Mouse (Mus musculus) heart, embryonic 10.5 days (tissue): ENCODE measurements around the gene Pabpc4. TPM values are rescaled to one million over a fixed set of nuclear protein-coding genes. Genes with fewer than 3 reads are reported as not detected.
"Not testable (repeated sequence)": the region's sequence is repeated elsewhere in the genome, so short reads cannot be mapped to it uniquely, and the experiment has no call there.

Source experiments
- DNase-seq: peaks from one replicate; pipeline ENCODE4 v3.0.0-alpha.2; 2017; ENCODE audit warnings: low spot score
- H3K27ac ChIP-seq: fragments of 300-500 bp; sonication (generic); 2 replicates; pipeline ENCODE4 v1.5.1; 2016; ENCODE audit warnings: mild to moderate bottlenecking
- H3K27me3 ChIP-seq: fragments of 300-500 bp; sonication (generic); 2 replicates; pipeline ENCODE4 v1.6.1; 2016; ENCODE audit warnings: mild to moderate bottlenecking; ENCODE audit not compliant: poor library complexity, insufficient read depth, severe bottlenecking
- H3K36me3 ChIP-seq: fragments of 300-500 bp; sonication (generic); 2 replicates; pipeline ENCODE4 v1.6.1; 2016; ENCODE audit warnings: mild to moderate bottlenecking, moderate library complexity
- H3K4me1 ChIP-seq: fragments of 300-500 bp; sonication (generic); 2 replicates; pipeline ENCODE4 v1.6.1; 2016; ENCODE audit warnings: mild to moderate bottlenecking
- H3K4me3 ChIP-seq: fragments of 300-500 bp; sonication (generic); 2 replicates; pipeline ENCODE4 v1.5.1; 2016; ENCODE audit warnings: mild to moderate bottlenecking, moderate library complexity
- H3K9me3 ChIP-seq: fragments of 300-500 bp; sonication (generic); 2 replicates; pipeline ENCODE4 v1.6.1; 2016; ENCODE audit warnings: mild to moderate bottlenecking, moderate library complexity
- WGBS: fragments of 180-500 bp; shearing (Covaris S2); methylation state at CpG from one replicate; pipeline ENCODE4 v1.1.7; 2016; 5-methylcytosine and 5-hydroxymethylcytosine counted together
- polyA plus RNA-seq: library from polyadenylated mRNA; unstranded; fragments of >200 nt; fragmentation: Nextera tagmentation; extraction: Ambion mirVana; gene quantifications from 2 replicates; pipeline ENCODE4 v1.2.1, GENCODE M21; 2016

The Pabpc4 gene
- polyA plus RNA-seq, 1 experiment from 2014 or later = 73.3 TPM

DNA sequence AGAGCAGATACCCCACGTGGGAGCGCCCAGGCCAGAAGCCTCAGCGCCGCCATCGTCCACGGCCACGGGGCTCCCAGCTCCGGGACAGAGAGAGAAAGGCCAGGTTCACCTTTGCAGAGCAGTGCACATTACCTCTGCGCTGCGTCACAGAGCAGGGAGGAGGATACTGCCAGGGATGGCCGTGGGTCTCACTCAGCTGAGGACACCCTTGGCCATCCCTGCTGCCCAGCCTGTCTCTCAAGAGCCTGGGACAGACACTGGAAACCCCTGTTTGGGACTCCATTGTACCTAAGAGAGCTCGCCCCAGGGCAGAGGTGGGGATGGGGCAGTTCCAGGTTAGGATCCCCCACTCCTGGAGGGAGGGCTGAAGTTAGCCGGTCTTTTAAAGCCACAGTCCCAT is 61.4 kb downstream of the Pabpc4 start, which contains the start of gene Oxct2a:
Gene Oxct2a (minus strand): TSS at position 101 of the 400 bp plus-strand sequence.
- WGBS = 12% methylated on average over 13 of the region's 13 CpGs
- Histone ChIP-seq H3K36me3 (no peaks in the 10 kb centered on the region), H3K9me3 (no peaks in the 10 kb centered on the region), H3K4me1 (peaks cover 15% of the 10 kb centered on the region; the same call in 1 of the 2 replicates), H3K27me3 (peaks cover 42% of the 10 kb centered on the region), H3K27ac (no peak within 1 kb of the TSS), H3K4me3 (peak within 1 kb of the TSS; percentile 47)
- DNase-seq = no peak

DNA sequence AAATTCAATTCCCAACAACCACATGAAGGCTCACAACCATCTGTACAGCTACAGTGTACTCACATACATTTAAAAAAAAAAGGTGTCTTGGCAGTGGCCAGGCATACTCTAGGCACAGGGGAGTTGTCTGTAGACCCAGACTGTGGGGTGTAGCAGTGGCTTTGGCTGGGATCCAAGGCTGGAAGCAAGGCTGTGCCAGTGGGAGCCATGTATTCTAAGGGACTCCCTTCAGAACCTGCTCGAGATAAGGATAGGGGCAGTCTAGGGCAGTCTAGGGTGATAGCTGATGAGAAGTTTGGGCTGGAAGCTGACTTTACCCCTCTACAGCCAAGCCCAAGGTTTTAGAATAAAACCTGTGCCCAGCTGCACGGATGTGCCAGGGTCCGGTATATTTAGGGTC is 63.9 kb downstream of the Pabpc4 start:
- Histone ChIP-seq H3K4me1 (peaks cover 7% of the 10 kb centered on the region; the same call in 1 of the 2 replicates), H3K36me3 (no peaks in the 10 kb centered on the region), H3K27ac (no peak overlapping the region), H3K4me3 (no peak overlapping the region), H3K9me3 (no peaks in the 10 kb centered on the region), H3K27me3 (peaks cover 42% of the 10 kb centered on the region)
- DNase-seq = no peak
- 72% methylated on average over 3 of the region's 3 CpGs for WGBS

DNA sequence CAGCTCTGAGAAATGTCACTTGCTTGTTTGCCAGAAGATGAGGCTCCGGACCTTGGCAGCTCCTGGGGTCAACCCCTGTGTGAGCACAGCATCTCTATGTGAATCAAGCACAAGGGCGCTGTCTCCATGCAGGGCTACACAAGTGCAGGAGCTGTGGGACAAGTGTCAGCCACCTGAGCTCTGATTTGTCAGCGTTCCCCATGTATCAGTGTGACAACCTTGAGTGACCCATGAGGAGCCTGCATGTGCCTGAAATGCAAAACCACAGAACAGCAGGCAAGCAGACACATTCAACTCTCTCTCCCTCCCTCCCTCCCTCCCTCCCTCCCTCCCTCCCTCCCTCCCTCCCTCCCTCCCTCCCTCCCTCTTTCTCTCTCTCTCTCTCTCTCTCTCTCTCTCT is 65.5 kb downstream of the Pabpc4 start:
- H3K4me1 ChIP-seq = peaks cover 7% of the 10 kb centered on the region; the same call in 1 of the 2 replicates
- H3K4me3 ChIP-seq = no peak overlapping the region
- whole genome bisulfite sequencing = 43% methylated on average over 3 of the region's 3 CpGs
- H3K9me3 ChIP-seq = no peaks in the 10 kb centered on the region
- H3K27me3 ChIP-seq = peaks cover 29% of the 10 kb centered on the region
- H3K27ac ChIP-seq = no peak overlapping the region
- DNase-seq = no peak
- no peaks in the 10 kb centered on the region for H3K36me3 ChIP-seq

DNA sequence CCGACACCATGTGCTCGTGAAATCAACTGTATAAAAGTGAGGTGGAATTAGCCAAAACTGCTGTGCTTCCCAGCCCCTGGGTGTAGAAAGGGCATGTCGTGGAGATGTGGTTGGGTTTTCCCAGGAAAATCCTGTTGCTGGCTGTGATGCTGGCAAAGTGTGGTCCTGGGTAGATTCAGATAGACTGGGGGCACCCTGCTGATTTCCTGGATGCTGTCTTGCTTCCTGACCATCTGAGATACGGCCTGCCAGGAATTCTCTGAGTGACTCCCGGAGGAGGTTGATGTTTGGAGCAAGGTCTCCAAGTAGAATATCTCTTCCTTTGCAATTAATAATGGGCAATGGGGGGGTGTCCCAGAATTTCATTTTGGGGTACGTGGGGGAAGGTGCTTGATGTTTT is 66.8 kb downstream of the Pabpc4 start:
- no peaks in the 10 kb centered on the region for H3K4me1 ChIP-seq
- peaks cover 17% of the 10 kb centered on the region for H3K27me3 ChIP-seq
- WGBS = 59% methylated on average over 6 of the region's 6 CpGs
- H3K4me3 ChIP-seq = no peak overlapping the region
- H3K27ac ChIP-seq = no peak overlapping the region
- no peaks in the 10 kb centered on the region for H3K36me3 ChIP-seq
- H3K9me3 ChIP-seq = no peaks in the 10 kb centered on the region
- DNase-seq = no peak

DNA sequence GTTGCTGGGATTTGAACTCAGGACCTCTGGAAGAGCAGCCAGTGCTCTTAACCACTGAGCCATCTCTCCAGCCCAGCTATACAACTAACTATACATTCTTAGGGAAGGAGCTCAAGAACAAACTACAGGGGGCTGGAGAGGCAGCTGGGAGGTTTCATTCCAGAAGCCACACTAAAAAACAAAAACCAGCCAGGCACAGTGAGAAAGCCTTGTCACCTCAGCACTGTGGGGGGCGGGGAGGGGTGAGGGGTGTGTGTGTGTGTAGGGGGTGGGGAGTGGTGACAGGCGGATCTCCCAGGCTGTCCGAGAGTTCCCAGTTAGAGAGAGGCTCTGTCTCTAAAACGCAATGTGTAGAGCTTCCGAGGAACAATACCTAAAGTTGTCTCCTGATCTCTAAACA is 69.2 kb downstream of the Pabpc4 start:
- H3K36me3 ChIP-seq = no peaks in the 10 kb centered on the region
- H3K27me3 ChIP-seq = peaks cover 3% of the 10 kb centered on the region; the same call in 1 of the 2 replicates
- no peak overlapping the region for H3K27ac ChIP-seq
- no peaks in the 10 kb centered on the region for H3K4me1 ChIP-seq
- WGBS = 58% methylated on average over 5 of the region's 5 CpGs
- no peaks in the 10 kb centered on the region for H3K9me3 ChIP-seq
- DNase-seq = no peak
- no peak overlapping the region for H3K4me3 ChIP-seq

DNA sequence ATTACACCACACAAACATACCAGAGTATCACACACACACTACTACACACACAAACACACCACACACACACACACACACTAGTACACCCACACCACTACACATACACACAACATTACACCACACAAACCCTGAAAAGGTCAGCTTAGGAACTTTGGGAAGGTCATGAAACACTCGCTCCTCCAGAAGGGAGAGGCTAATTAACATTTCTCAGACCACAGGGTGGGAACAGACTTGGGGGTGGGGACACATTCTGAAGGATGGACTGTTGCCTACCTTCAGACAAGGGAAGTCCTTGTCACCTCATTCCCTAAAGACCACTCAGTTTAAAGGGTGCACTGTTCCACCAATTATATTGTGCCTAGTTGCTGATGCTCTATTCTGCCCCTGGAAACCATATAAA is 69.8 kb downstream of the Pabpc4 start:
- 88% methylated on average over 1 of the region's 1 CpGs for WGBS
- not testable (repeated sequence) for H3K4me1 ChIP-seq

DNA sequence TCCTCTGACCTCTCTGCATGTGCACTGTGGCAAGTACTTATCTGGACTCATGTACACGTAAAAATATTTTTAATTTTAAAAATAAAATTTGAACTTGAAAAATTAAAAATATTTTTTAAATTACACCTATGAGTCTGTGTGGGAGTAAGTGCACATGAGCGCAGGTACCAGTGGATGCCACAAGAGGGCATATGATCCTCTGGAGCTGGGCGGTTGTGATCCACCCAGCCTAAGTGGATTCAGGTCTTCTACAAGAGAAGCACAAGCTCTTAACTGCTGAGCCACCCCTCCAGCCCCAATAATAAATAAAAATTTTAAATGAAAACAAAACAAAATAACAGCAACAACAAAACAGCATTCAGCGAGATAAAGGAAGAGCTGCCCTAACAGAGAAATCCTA is 71.0 kb downstream of the Pabpc4 start:
- no peak for DNase-seq
- no peaks in the 10 kb centered on the region for H3K4me1 ChIP-seq
- 92% methylated on average over 4 of the region's 4 CpGs for WGBS
- H3K36me3 ChIP-seq = no peaks in the 10 kb centered on the region
- H3K9me3 ChIP-seq = no peaks in the 10 kb centered on the region
- H3K27ac ChIP-seq = no peak overlapping the region
- H3K4me3 ChIP-seq = no peak overlapping the region
- H3K27me3 ChIP-seq = peaks cover 1% of the 10 kb centered on the region

More for the DNA sequence above, 69.8 kb downstream of the Pabpc4 start:
- not testable (repeated sequence) for H3K27ac ChIP-seq, H3K9me3 ChIP-seq, H3K4me3 ChIP-seq, DNase-seq, H3K27me3 ChIP-seq, H3K36me3 ChIP-seq

DNA sequence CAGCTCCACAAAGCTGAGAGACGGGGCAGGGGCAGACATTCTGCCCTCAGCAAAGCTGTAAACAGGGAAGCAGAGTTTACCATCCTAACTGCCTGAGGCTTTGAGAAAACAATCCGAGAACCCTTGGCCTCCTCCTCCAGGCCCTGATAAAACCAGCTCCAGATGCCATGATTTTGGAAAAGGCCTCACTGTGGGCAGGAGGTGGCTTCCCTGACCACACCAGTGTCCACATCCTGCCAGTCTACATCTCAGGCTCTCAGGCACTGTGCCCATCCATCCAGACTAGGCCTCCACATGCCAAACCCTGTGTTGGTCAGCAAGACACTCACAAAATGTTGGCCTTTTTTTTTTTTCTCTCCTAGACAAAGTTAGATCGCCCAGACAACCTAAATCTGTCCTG is 72.0 kb downstream of the Pabpc4 start:
- WGBS = 66% methylated on average over 3 of the region's 3 CpGs
- H3K27ac ChIP-seq = no peak overlapping the region
- H3K27me3 ChIP-seq = peaks cover 11% of the 10 kb centered on the region
- no peak for DNase-seq
- H3K36me3 ChIP-seq = no peaks in the 10 kb centered on the region
- no peaks in the 10 kb centered on the region for H3K4me1 ChIP-seq
- H3K9me3 ChIP-seq = no peaks in the 10 kb centered on the region
- H3K4me3 ChIP-seq = no peak overlapping the region

DNA sequence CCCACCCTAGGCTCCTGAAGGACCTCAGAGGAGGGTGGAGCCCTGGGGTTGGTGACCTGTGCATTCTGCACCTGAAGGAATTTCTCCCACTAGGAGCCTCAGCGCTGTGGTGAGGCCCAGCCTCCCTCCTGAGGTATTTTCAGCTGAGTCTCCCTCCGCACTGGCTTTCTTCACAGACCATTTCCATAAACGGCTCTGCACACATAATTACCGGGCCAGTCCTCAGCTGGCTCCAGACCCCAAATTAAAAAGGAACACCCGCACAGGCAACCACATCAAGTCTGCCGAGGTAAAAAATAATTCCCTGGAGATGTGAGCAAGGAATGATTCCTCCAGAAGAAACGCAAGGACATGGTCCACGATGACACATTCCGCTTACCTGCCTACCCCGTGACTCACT is 73.1 kb downstream of the Pabpc4 start:
- not testable (repeated sequence) for H3K4me1 ChIP-seq, H3K9me3 ChIP-seq, H3K36me3 ChIP-seq, H3K4me3 ChIP-seq, DNase-seq, H3K27ac ChIP-seq
- WGBS = 77% methylated on average over 10 of the region's 10 CpGs
- peaks cover 22% of the 10 kb centered on the region for H3K27me3 ChIP-seq

DNA sequence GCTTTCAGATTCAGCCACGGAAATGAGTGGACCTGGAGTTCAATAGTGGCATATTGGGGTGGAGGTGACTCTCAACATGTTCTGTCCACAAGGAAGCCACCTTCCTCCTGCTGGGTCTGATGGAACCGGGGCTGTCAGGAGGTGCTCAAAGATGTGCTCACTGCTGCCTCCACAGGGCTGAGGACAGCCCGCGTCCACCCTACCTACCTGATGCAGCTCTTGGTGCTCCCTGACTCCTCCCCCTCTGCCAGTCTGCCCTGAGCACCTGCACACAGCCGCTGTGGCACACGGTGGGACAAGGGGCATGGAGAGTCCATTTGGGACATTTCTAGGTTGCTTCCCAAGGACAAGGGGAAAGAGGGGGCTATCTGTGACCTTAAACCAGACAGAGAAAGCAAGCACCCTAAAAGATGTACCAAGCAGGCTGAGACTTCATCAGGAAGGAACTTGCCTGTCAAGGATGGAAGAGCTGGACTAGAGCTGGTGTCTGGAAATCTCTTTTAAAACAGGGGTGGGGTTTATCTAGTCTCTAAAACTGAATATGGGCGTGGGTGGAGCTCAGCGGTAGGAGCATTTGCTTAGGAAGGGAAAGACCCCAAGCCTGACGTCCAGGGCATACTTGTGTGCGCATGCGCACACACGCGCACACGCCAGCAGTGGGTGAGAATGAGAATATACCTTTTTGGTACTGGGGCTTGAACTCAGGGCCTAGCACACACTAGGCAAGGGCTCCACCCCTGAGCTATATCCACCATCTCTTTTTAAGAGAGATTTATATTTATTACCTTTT is 73.8 kb downstream of the Pabpc4 start:
- no peak for DNase-seq
- H3K4me1 ChIP-seq = no peaks in the 10 kb centered on the region
- no peak overlapping the region for H3K4me3 ChIP-seq
- no peaks in the 10 kb centered on the region for H3K9me3 ChIP-seq
- H3K27ac ChIP-seq = no peak overlapping the region
- no peaks in the 10 kb centered on the region for H3K36me3 ChIP-seq
- WGBS = 63% methylated on average over 14 of the region's 14 CpGs
- peaks cover 29% of the 10 kb centered on the region for H3K27me3 ChIP-seq

DNA sequence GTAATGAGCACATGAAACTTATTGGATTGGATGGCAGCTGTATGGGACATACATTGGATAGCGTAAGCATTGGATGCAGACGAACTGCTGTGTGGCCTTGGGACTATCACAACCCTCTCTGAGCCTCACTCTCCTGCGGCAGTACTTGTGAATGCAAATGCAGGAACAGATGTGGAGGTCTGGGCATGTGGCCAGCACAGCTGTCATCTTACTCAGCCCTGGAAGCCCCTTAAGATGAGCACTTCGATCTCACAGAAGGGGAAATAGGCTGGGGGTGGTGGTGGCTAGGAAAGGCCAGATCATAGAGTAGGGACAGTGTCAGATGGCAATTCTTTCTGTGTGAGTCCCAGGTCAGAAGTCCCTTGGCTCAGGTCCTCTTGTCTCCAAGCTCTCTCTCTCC is 75.5 kb downstream of the Pabpc4 start:
- Histone ChIP-seq H3K4me1 (peaks cover 8% of the 10 kb centered on the region; the same call in 1 of the 2 replicates), H3K27ac (no peak overlapping the region), H3K4me3 (no peak overlapping the region), H3K9me3 (no peaks in the 10 kb centered on the region), H3K27me3 (peaks cover 46% of the 10 kb centered on the region), H3K36me3 (no peaks in the 10 kb centered on the region)
- DNase-seq = no peak
- WGBS = 77% methylated on average over 4 of the region's 4 CpGs

DNA sequence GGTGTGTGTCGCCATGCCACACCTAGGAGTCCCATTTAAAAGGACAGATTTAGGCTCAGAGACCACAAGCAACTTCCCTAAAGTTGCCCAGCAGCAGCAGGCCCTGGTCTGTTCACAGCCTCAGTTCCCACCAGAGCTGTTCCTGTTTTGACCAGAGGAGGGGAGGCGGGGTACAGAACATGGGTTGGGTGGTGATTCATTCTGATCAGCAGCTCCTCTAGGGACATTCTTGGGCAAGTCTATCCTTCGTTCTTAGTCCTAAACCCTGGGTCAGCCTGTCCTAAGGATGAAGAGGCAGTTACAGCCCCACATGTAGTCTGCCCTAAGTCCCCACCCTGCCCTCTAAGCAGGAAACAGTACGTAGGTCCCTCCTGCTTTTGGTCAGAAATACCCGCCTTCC is 78.1 kb downstream of the Pabpc4 start:
- 62% methylated on average over 5 of the region's 5 CpGs for WGBS
- Histone ChIP-seq H3K4me1 (peaks cover 20% of the 10 kb centered on the region), H3K4me3 (no peak overlapping the region), H3K36me3 (no peaks in the 10 kb centered on the region), H3K27ac (no peak overlapping the region), H3K27me3 (peaks cover 66% of the 10 kb centered on the region), H3K9me3 (no peaks in the 10 kb centered on the region)
- DNase-seq = no peak

DNA sequence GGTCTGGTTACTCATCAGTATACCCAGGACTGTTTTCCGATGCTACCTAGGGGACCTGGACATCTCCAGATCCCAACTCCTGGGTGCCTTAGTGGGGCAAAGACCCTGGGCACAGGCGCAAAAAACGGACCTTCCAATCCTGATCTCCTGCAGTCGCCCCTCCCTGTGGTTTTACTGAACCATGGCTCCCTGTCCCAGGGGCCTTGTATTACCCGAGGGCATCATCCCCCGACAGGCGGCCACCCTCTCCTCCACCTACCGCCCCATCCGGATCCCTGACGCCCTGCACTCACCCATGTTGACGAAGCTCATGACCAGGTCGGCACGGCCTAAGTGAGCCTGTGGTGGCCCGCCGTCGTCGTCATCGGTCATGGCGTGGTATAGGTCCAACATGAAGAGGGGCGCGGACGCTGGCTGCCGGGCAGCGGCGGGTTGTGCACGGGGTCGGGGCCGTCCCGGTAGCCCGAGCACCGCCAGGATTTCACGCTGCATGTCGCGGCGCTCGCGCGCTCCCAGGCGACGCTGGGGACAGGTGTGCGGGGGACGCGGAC is 80.0 kb downstream of the Pabpc4 start:
- peaks cover 66% of the 10 kb centered on the region for H3K27me3 ChIP-seq
- H3K27ac ChIP-seq = no peak overlapping the region
- H3K36me3 ChIP-seq = no peaks in the 10 kb centered on the region
- peaks cover 20% of the 10 kb centered on the region for H3K4me1 ChIP-seq
- WGBS = 3% methylated on average over 43 of the region's 43 CpGs
- H3K9me3 ChIP-seq = no peaks in the 10 kb centered on the region
- peak overlapping the region; percentile 67 for H3K4me3 ChIP-seq
- no peak for DNase-seq
